Mouse (Mus musculus) ES-E14 (cell line): ENCODE data around the gene Ube2l6.

ENCODE experiments used
- CHD2 ChIP-seq: IDR thresholded peaks from 2 replicates; pipeline ENCODE4 v1.6.1; 2014; ENCODE audit warnings: mild to moderate bottlenecking, low read depth, low read length, inconsistent platforms
- HCFC1 ChIP-seq: IDR thresholded peaks from 2 replicates; pipeline ENCODE4 v1.6.1; 2012; ENCODE audit warnings: low read length, inconsistent platforms, borderline replicate concordance; ENCODE audit not compliant: insufficient read depth
- MAFK ChIP-seq: IDR thresholded peaks from 2 replicates; pipeline ENCODE4 v1.6.1; 2014; ENCODE audit warnings: mild to moderate bottlenecking, low read depth, low read length, inconsistent platforms; ENCODE audit not compliant: insufficient read depth
- ZC3H11A ChIP-seq: IDR thresholded peaks from 2 replicates; pipeline ENCODE4 v1.6.1; 2012; ENCODE audit warnings: low read depth, mild to moderate bottlenecking, inconsistent platforms, low read length, borderline replicate concordance
- ZNF384 ChIP-seq: IDR thresholded peaks from 2 replicates; pipeline ENCODE4 v1.6.1; 2012; ENCODE audit warnings: low read depth, low read length, inconsistent platforms

- TF ChIP-seq ZNF384 (no peak), CHD2 (no peak), ZC3H11A (no peak), MAFK (no peak), HCFC1 (no peak)
Observed at GRCm38 (mm10) chr2:84770501-84770900, 28.1 kb upstream of the Ube2l6 start.
